Mouse (Mus musculus): ENCODE measurements around the gene Tmpo. TPM values are rescaled to one million over a fixed set of nuclear protein-coding genes. Genes with fewer than 3 reads are reported as not detected.

Tmpo gene
- polyA plus RNA-seq, 1 experiment from 2014 or later = 234 TPM

- DNase-seq (ENCODE audit: low spot score) = no peak
- H3K9me3 ChIP-seq = no peaks in the 10 kb centered on the region
- no peak overlapping the region for H3K4me3 ChIP-seq
- WGBS = 92% methylated on average over 14 of the region's 14 CpGs
- H3K36me3 ChIP-seq = 0 out of 2 replicates have a peak, but pooled peaks cover 1% of the 10 kb centered on the region
- H3K27ac ChIP-seq = no peak overlapping the region
- H3K4me1 ChIP-seq (replicated peaks) = peaks cover 5% of the 10 kb centered on the region; the same call in 1 of the 2 replicates
- no peaks in the 10 kb centered on the region for H3K27me3 ChIP-seq (ENCODE audit: insufficient read depth, poor library complexity, severe bottlenecking)
Measured at GRCm38 (mm10) chr10:91139148-91139766, 41.9 kb downstream of the Tmpo start.

GRCm38 (mm10) chr10:91138317-91138716 is 42.8 kb downstream of the Tmpo start:
- no peaks in the 10 kb centered on the region for H3K27me3 ChIP-seq (ENCODE audit: insufficient read depth, poor library complexity, severe bottlenecking)
- WGBS = 87% methylated on average over 3 of the region's 3 CpGs
- no peak overlapping the region for H3K4me3 ChIP-seq
- H3K36me3 ChIP-seq = no peaks in the 10 kb centered on the region
- DNase-seq (ENCODE audit: low spot score) = no peak
- no peaks in the 10 kb centered on the region for H3K9me3 ChIP-seq
- peaks cover 5% of the 10 kb centered on the region; the same call in 1 of the 2 replicates for H3K4me1 ChIP-seq (replicated peaks)
- H3K27ac ChIP-seq = no peak overlapping the region

GRCm38 (mm10) chr10:91137400-91137799 is 43.7 kb downstream of the Tmpo start:
- Histone ChIP-seq H3K27ac (no peak overlapping the region), H3K9me3 (no peaks in the 10 kb centered on the region), H3K27me3 (ENCODE audit: insufficient read depth, poor library complexity, severe bottlenecking) (no peaks in the 10 kb centered on the region), H3K4me3 (no peak overlapping the region), H3K4me1 (replicated peaks) (peaks cover 5% of the 10 kb centered on the region; the same call in 1 of the 2 replicates), H3K36me3 (no peaks in the 10 kb centered on the region)
- 74% methylated on average over 9 of the region's 9 CpGs for WGBS
- DNase-seq (ENCODE audit: low spot score) = no peak

- 91% methylated on average over 7 of the region's 7 CpGs for WGBS
- no peak for DNase-seq (ENCODE audit: low spot score)
- H3K27ac ChIP-seq = no peak overlapping the region
- H3K4me1 ChIP-seq (replicated peaks) = peaks cover 5% of the 10 kb centered on the region; the same call in 1 of the 2 replicates
- no peaks in the 10 kb centered on the region for H3K36me3 ChIP-seq
- H3K27me3 ChIP-seq (ENCODE audit: insufficient read depth, poor library complexity, severe bottlenecking) = no peaks in the 10 kb centered on the region
- H3K4me3 ChIP-seq = no peak overlapping the region
- H3K9me3 ChIP-seq = no peaks in the 10 kb centered on the region
Measured at GRCm38 (mm10) chr10:91135302-91135972, 45.7 kb downstream of the Tmpo start.

- H3K27ac ChIP-seq = no peak overlapping the region
- H3K36me3 ChIP-seq = no peaks in the 10 kb centered on the region
- no peak overlapping the region for H3K4me3 ChIP-seq
- no peaks in the 10 kb centered on the region for H3K9me3 ChIP-seq
- WGBS = 73% methylated on average over 1 of the region's 1 CpGs
- no peaks in the 10 kb centered on the region for H3K27me3 ChIP-seq (ENCODE audit: insufficient read depth, poor library complexity, severe bottlenecking)
- no peak for DNase-seq (ENCODE audit: low spot score)
- no peaks in the 10 kb centered on the region; the same call in 1 of the 2 replicates for H3K4me1 ChIP-seq (replicated peaks)
Measured at GRCm38 (mm10) chr10:91131565-91131964, 49.5 kb downstream of the Tmpo start.

- no peaks in the 10 kb centered on the region for H3K27me3 ChIP-seq (ENCODE audit: insufficient read depth, poor library complexity, severe bottlenecking)
- no peak overlapping the region for H3K27ac ChIP-seq
- no peaks in the 10 kb centered on the region; the same call in 1 of the 2 replicates for H3K4me1 ChIP-seq (replicated peaks)
- no peaks in the 10 kb centered on the region for H3K9me3 ChIP-seq
- 76% methylated on average over 3 of the region's 3 CpGs for WGBS
- H3K36me3 ChIP-seq = no peaks in the 10 kb centered on the region
- DNase-seq (ENCODE audit: low spot score) = no peak
- H3K4me3 ChIP-seq = no peak overlapping the region
Measured at GRCm38 (mm10) chr10:91130792-91131191, 50.3 kb downstream of the Tmpo start.

GRCm38 (mm10) chr10:91128551-91129160 is 52.5 kb downstream of the Tmpo start:
- no peak overlapping the region for H3K27ac ChIP-seq
- H3K36me3 ChIP-seq = no peaks in the 10 kb centered on the region
- DNase-seq (ENCODE audit: low spot score) = no peak
- WGBS = 85% methylated on average over 1 of the region's 1 CpGs
- no peak overlapping the region for H3K4me3 ChIP-seq
- H3K4me1 ChIP-seq (replicated peaks) = no peaks in the 10 kb centered on the region; the same call in 1 of the 2 replicates
- no peaks in the 10 kb centered on the region for H3K27me3 ChIP-seq (ENCODE audit: insufficient read depth, poor library complexity, severe bottlenecking)
- H3K9me3 ChIP-seq = no peaks in the 10 kb centered on the region

- WGBS = 79% methylated on average over 2 of the region's 2 CpGs
- Histone ChIP-seq H3K27me3 (ENCODE audit: insufficient read depth, poor library complexity, severe bottlenecking) (no peaks in the 10 kb centered on the region), H3K4me3 (no peak overlapping the region), H3K36me3 (no peaks in the 10 kb centered on the region), H3K4me1 (replicated peaks) (peaks cover 8% of the 10 kb centered on the region), H3K9me3 (no peaks in the 10 kb centered on the region), H3K27ac (no peak overlapping the region)
- DNase-seq (ENCODE audit: low spot score) = no peak
Measured at GRCm38 (mm10) chr10:91127395-91127794, 53.7 kb downstream of the Tmpo start.

- H3K36me3 ChIP-seq = peaks cover 5% of the 10 kb centered on the region
- H3K4me1 ChIP-seq (replicated peaks) = peaks cover 14% of the 10 kb centered on the region
- DNase-seq (ENCODE audit: low spot score) = no peak
- H3K4me3 ChIP-seq = no peak overlapping the region
- WGBS = 73% methylated on average over 10 of the region's 10 CpGs
- no peaks in the 10 kb centered on the region for H3K27me3 ChIP-seq (ENCODE audit: insufficient read depth, poor library complexity, severe bottlenecking)
- no peak overlapping the region for H3K27ac ChIP-seq
- H3K9me3 ChIP-seq = no peaks in the 10 kb centered on the region
Measured at GRCm38 (mm10) chr10:91126618-91127355, 54.3 kb downstream of the Tmpo start.

GRCm38 (mm10) chr10:91123828-91124822 is 57.0 kb downstream of the Tmpo start, which contains the start of gene Slc25a3:
Gene Slc25a3, minus strand, starts transcription at chr10:91124059.
- no peaks in the 10 kb centered on the region for H3K9me3 ChIP-seq
- peaks cover 31% of the 10 kb centered on the region for H3K36me3 ChIP-seq
- H3K27me3 ChIP-seq (ENCODE audit: insufficient read depth, poor library complexity, severe bottlenecking) = no peaks in the 10 kb centered on the region
- peak within 1 kb of the TSS; percentile 96 for H3K27ac ChIP-seq
- DNase-seq (ENCODE audit: low spot score) = peak; percentile 98
- H3K4me3 ChIP-seq = peak within 1 kb of the TSS; percentile 100
- H3K4me1 ChIP-seq (replicated peaks) = peaks cover 20% of the 10 kb centered on the region
- WGBS = 15% methylated on average over 59 of the region's 59 CpGs

- DNase-seq (ENCODE audit: low spot score) = no peak
- peak overlapping the region; percentile 96 for H3K27ac ChIP-seq
- H3K36me3 ChIP-seq = peaks cover 39% of the 10 kb centered on the region
- WGBS = 0% methylated on average over 44 of the region's 44 CpGs
- peaks cover 20% of the 10 kb centered on the region for H3K4me1 ChIP-seq (replicated peaks)
- no peaks in the 10 kb centered on the region for H3K9me3 ChIP-seq
- no peaks in the 10 kb centered on the region for H3K27me3 ChIP-seq (ENCODE audit: insufficient read depth, poor library complexity, severe bottlenecking)
- H3K4me3 ChIP-seq = peak overlapping the region; percentile 100
Measured at GRCm38 (mm10) chr10:91123281-91123827, 57.8 kb downstream of the Tmpo start.

All from hindbrain, embryonic 10.5 days (tissue).